ENCODE assay signal across 25 mouse cellular contexts in genomic region chr15:85806886-85807285, GRCm38 (mm10). TPM values are rescaled to one million over a fixed set of nuclear protein-coding genes. Genes with fewer than 3 reads are reported as not detected.
DNase-seq lines count a peak whose midpoint lies in the region; ATAC-seq and TF ChIP-seq lines count a peak whose summit lies in the region.
"Had no signal": no experiment of that assay in that cellular context is flagged by ENCODE, and none has a peak within 500 bp of the region (broad histone marks: within the 10 kb centered on the region; RNA-seq: fewer than 3 reads in every experiment).

No protein-coding gene starts in this region.

- peaks cover 7% of the 10 kb centered on the region for H3K4me1 ChIP-seq in embryonic facial prominence, embryonic 14.5 days (ENCODE audit: control insufficient read depth, insufficient read depth, low read length)
- peaks cover 11% of the 10 kb centered on the region for H3K4me1 ChIP-seq in embryonic facial prominence, embryonic 10.5 days
- H3K4me1 ChIP-seq in heart, postnatal 0 days (ENCODE audit: control insufficient read depth, insufficient read depth): peaks cover 33% of the 10 kb centered on the region

- no peak overlapping the region for H3K27ac ChIP-seq in embryonic facial prominence, embryonic 14.5 days (replicated peaks; ENCODE audit: low read depth, low read length)
- no peak overlapping the region for H3K27ac ChIP-seq in embryonic facial prominence, embryonic 10.5 days (replicated peaks)
- H3K27ac ChIP-seq in heart, postnatal 0 days (ENCODE audit: low read depth): 0 out of 2 replicates have a peak overlapping the region, but pooled peaks have one; percentile 25

- no peak for TF ChIP-seq CTCF in heart, postnatal 0 days (IDR thresholded peaks at IDR 0.05; ENCODE audit: low read depth)

- no peaks in the 10 kb centered on the region for H3K9me3 ChIP-seq in embryonic facial prominence, embryonic 14.5 days (ENCODE audit: control insufficient read depth, low read length)
- H3K9me3 ChIP-seq in embryonic facial prominence, embryonic 10.5 days: no peaks in the 10 kb centered on the region
- no peaks in the 10 kb centered on the region for H3K9me3 ChIP-seq in heart, postnatal 0 days (replicated peaks; ENCODE audit: control insufficient read depth, low read length)
- H3K9me3 ChIP-seq: G1E had no signal

- intact Hi-C loops in heart, postnatal 14 days (cut with DNase I): no loop called here

- DNase-seq in adrenal gland, adult 2 months: peak; percentile 15
- no peak for DNase-seq in adrenal gland, adult 18-20 months (ENCODE audit: low spot score in 2 of 2)
- peak; percentile 8 for DNase-seq in embryonic facial prominence, embryonic 14.5 days (ENCODE audit: low spot score)
- DNase-seq in embryonic facial prominence, embryonic 10.5 days (ENCODE audit: low spot score): no peak
- no peak for DNase-seq in heart, postnatal 0 days (ENCODE audit: low spot score)
- DNase-seq in heart, postnatal 14 days: no peak
- DNase-seq in MN1 (ENCODE audit: low spot score): peak; percentile 58
- no peak for DNase-seq in frontal cortex, adult 2 months (ENCODE audit: extremely low spot score in 1 of 2, low spot score in 1 of 2)
- DNase-seq: adrenal gland, adult 8-10 months; adrenal gland, postnatal 10 days; adrenal gland, postnatal 14 days; adrenal gland, postnatal 25 days; adrenal gland, postnatal 36 days; B cell, adult 2 months; cerebellum, adult 11 months; cerebellum, adult 11-12 months; cerebellum, adult 18-20 months; cerebellum, adult 2 months; cerebellum, adult 8-10 months had no signal

- no peaks in the 10 kb centered on the region for H3K36me3 ChIP-seq in embryonic facial prominence, embryonic 14.5 days (ENCODE audit: control insufficient read depth, insufficient read depth, low read length)
- no peaks in the 10 kb centered on the region for H3K36me3 ChIP-seq in embryonic facial prominence, embryonic 10.5 days (replicated peaks)
- H3K36me3 ChIP-seq in heart, postnatal 0 days (replicated peaks; ENCODE audit: control insufficient read depth, insufficient read depth, low read length): peaks cover 15% of the 10 kb centered on the region; the same call in 1 of the 2 replicates

- H3K27me3 ChIP-seq in embryonic facial prominence, embryonic 14.5 days (replicated peaks; ENCODE audit: control insufficient read depth, insufficient read depth, low read length): no peaks in the 10 kb centered on the region
- H3K27me3 ChIP-seq in embryonic facial prominence, embryonic 10.5 days (replicated peaks; ENCODE audit: low read depth, poor library complexity, severe bottlenecking): no peaks in the 10 kb centered on the region
- no peaks in the 10 kb centered on the region for H3K27me3 ChIP-seq in heart, postnatal 0 days (ENCODE audit: control insufficient read depth, insufficient read depth, low read length)
- H3K27me3 ChIP-seq: Patski had no signal

- no peak for TF ChIP-seq EP300 in heart, postnatal 0 days (IDR thresholded peaks at IDR 0.05; ENCODE audit: low read depth)

- no peak overlapping the region for H3K9ac ChIP-seq in embryonic facial prominence, embryonic 14.5 days (ENCODE audit: low read depth, low read length)
- H3K9ac ChIP-seq in heart, postnatal 0 days (replicated peaks; ENCODE audit: low read depth, low read length): no peak overlapping the region

- 78% methylated on average over 4 of the region's 4 CpGs for WGBS in embryonic facial prominence, embryonic 14.5 days
- 85% methylated on average over 4 of the region's 4 CpGs for WGBS in embryonic facial prominence, embryonic 10.5 days
- WGBS in heart, postnatal 0 days: 50% methylated on average over 4 of the region's 4 CpGs

- H3K4me2 ChIP-seq in embryonic facial prominence, embryonic 14.5 days (ENCODE audit: low read depth, low read length): no peak overlapping the region
- H3K4me2 ChIP-seq in heart, postnatal 0 days (ENCODE audit: low read depth, low read length): no peak overlapping the region

- no peak for ATAC-seq in embryonic facial prominence, embryonic 14.5 days (ENCODE audit: low read depth)
- no peak for ATAC-seq in heart, postnatal 0 days (ENCODE audit: insufficient read depth, low read depth)
- ATAC-seq: activated CD4-positive, CD25-positive, alpha-beta regulatory T cell, adult 4 months; CD4-positive, CD25-positive, alpha-beta regulatory T cell, adult 4 months; Patski had no signal

- no peak overlapping the region for H3K4me3 ChIP-seq in embryonic facial prominence, embryonic 14.5 days (ENCODE audit: low read depth, low read length)
- H3K4me3 ChIP-seq in embryonic facial prominence, embryonic 10.5 days: no peak overlapping the region
- H3K4me3 ChIP-seq in heart, postnatal 0 days (ENCODE audit: low read depth, low read length): no peak overlapping the region

RNA-seq across cellular contexts. Expression of gene Cdpf1, which starts 4.6 kb away (rescaled TPM):
- 10 to 100 TPM; 22.5 to 23.5 TPM for total RNA-seq in adrenal gland, adult 2 months (2021)
- 55.7 and 56.0 TPM in 2 replicates for polyA plus RNA-seq in adrenal gland, adult 2 months (2012; rRNA removed)
- total RNA-seq in adrenal gland, adult 18-20 months (2021): 10 to 100 TPM; 18.8 to 26.6 TPM
- 30.6 and 33.4 TPM in 2 replicates for polyA plus RNA-seq in embryonic facial prominence, embryonic 14.5 days (2014; fragmentation: Nextera tagmentation; extraction: Ambion mirVana)
- polyA plus RNA-seq in embryonic facial prominence, embryonic 10.5 days (2016; fragmentation: Nextera tagmentation; extraction: Ambion mirVana): 32.2 and 34.2 TPM in 2 replicates
- 31.0 and 96.8 TPM in 2 replicates for total RNA-seq in heart, postnatal 0 days (2014; rRNA removed; ENCODE audit: low replicate concordance)
- polyA plus RNA-seq in heart, postnatal 0 days (2015; fragmentation: Nextera tagmentation; extraction: Ambion mirVana): 45.9 and 49.9 TPM in 2 replicates
- 10 to 100 TPM; 31.0 to 33.8 TPM for total RNA-seq in heart, postnatal 14 days (2021)
- 23.5 and 27.1 TPM in 2 replicates for polyA plus RNA-seq in frontal cortex, adult 2 months (2012; rRNA removed)

RNA-seq across cellular contexts. Expression of gene Pkdrej, which starts 14.6 kb away (rescaled TPM):
- total RNA-seq in adrenal gland, adult 2 months (2021): under 1 TPM; 0.20 to 0.69 TPM
- 0.08 and 0.11 TPM in 2 replicates for polyA plus RNA-seq in adrenal gland, adult 2 months (2012; rRNA removed)
- under 1 TPM; 0.16 to 0.23 TPM for total RNA-seq in adrenal gland, adult 18-20 months (2021)
- polyA plus RNA-seq in embryonic facial prominence, embryonic 14.5 days (2014; fragmentation: Nextera tagmentation; extraction: Ambion mirVana): 0.26 and 0.31 TPM in 2 replicates
- polyA plus RNA-seq in embryonic facial prominence, embryonic 10.5 days (2016; fragmentation: Nextera tagmentation; extraction: Ambion mirVana): 0.04 TPM in 2 replicates
- total RNA-seq in heart, postnatal 0 days (2014; rRNA removed; ENCODE audit: low replicate concordance): 2.4 and 2.7 TPM in 2 replicates
- polyA plus RNA-seq in heart, postnatal 0 days (2015; fragmentation: Nextera tagmentation; extraction: Ambion mirVana): 0.54 and 0.66 TPM in 2 replicates
- total RNA-seq in heart, postnatal 14 days (2021): 1 to 10 TPM; 2.0 to 2.1 TPM
- 0.46 and 0.54 TPM in 2 replicates for polyA plus RNA-seq in frontal cortex, adult 2 months (2012; rRNA removed)
- total RNA-seq: CH12.LX had no signal
- polyA plus RNA-seq: activated CD4-positive, CD25-positive, alpha-beta regulatory T cell, adult 4 months; C2C12; CD4-positive, CD25-positive, alpha-beta regulatory T cell, adult 4 months; G1E had no signal

RNA-seq across cellular contexts. Expression of gene Ttc38, which starts 25.2 kb away (rescaled TPM):
- total RNA-seq in adrenal gland, adult 2 months (2021): 10 to 100 TPM; 17.0 to 18.9 TPM
- 6.5 and 10.6 TPM in 2 replicates for polyA plus RNA-seq in adrenal gland, adult 2 months (2012; rRNA removed)
- 10 to 100 TPM; 16.2 to 18.7 TPM for total RNA-seq in adrenal gland, adult 18-20 months (2021)
- 5.0 and 6.1 TPM in 2 replicates for polyA plus RNA-seq in embryonic facial prominence, embryonic 14.5 days (2014; fragmentation: Nextera tagmentation; extraction: Ambion mirVana)
- 2.2 and 3.1 TPM in 2 replicates for polyA plus RNA-seq in embryonic facial prominence, embryonic 10.5 days (2016; fragmentation: Nextera tagmentation; extraction: Ambion mirVana)
- total RNA-seq in heart, postnatal 0 days (2014; rRNA removed; ENCODE audit: low replicate concordance): 11.6 and 14.7 TPM in 2 replicates
- polyA plus RNA-seq in heart, postnatal 0 days (2015; fragmentation: Nextera tagmentation; extraction: Ambion mirVana): 6.9 and 7.6 TPM in 2 replicates
- 10 to 100 TPM; 12.4 to 13.3 TPM for total RNA-seq in heart, postnatal 14 days (2021)
- polyA plus RNA-seq in frontal cortex, adult 2 months (2012; rRNA removed): 5.2 and 6.2 TPM in 2 replicates

RNA-seq across cellular contexts. Expression of gene Gtse1, which starts 52.7 kb away (rescaled TPM):
- total RNA-seq in adrenal gland, adult 2 months (2021): 1 to 10 TPM in 1 of 2 experiments, under 1 TPM in 1; 0.66 to 1.1 TPM
- polyA plus RNA-seq in adrenal gland, adult 2 months (2012; rRNA removed): 2.0 and 2.9 TPM in 2 replicates
- total RNA-seq in adrenal gland, adult 18-20 months (2021): under 1 TPM; 0.58 to 0.70 TPM
- 18.9 and 19.6 TPM in 2 replicates for polyA plus RNA-seq in embryonic facial prominence, embryonic 14.5 days (2014; fragmentation: Nextera tagmentation; extraction: Ambion mirVana)
- polyA plus RNA-seq in embryonic facial prominence, embryonic 10.5 days (2016; fragmentation: Nextera tagmentation; extraction: Ambion mirVana): 53.2 and 54.3 TPM in 2 replicates
- 17.9 and 23.3 TPM in 2 replicates for total RNA-seq in heart, postnatal 0 days (2014; rRNA removed; ENCODE audit: low replicate concordance)
- 6.3 and 6.7 TPM in 2 replicates for polyA plus RNA-seq in heart, postnatal 0 days (2015; fragmentation: Nextera tagmentation; extraction: Ambion mirVana)
- 1 to 10 TPM; 1.4 to 2.3 TPM for total RNA-seq in heart, postnatal 14 days (2021)
- 0.78 and 0.95 TPM in 2 replicates for polyA plus RNA-seq in frontal cortex, adult 2 months (2012; rRNA removed)

Comparison
In these comparisons a context has a peak if more than half of its experiments do, and no peak if none do; other contexts are left out.
1. DNase-seq: peak in adrenal gland, adult 2 months (single experiment), embryonic facial prominence, embryonic 14.5 days (single experiment) and MN1 (single experiment); none in adrenal gland, adult 18-20 months (0 of 2), embryonic facial prominence, embryonic 10.5 days (single experiment), heart, postnatal 0 days (single experiment), heart, postnatal 14 days (0 of 2) and frontal cortex, adult 2 months (0 of 2).